Mouse (Mus musculus): Measurements from ENCODE around the gene Arhgap15.

DNA sequence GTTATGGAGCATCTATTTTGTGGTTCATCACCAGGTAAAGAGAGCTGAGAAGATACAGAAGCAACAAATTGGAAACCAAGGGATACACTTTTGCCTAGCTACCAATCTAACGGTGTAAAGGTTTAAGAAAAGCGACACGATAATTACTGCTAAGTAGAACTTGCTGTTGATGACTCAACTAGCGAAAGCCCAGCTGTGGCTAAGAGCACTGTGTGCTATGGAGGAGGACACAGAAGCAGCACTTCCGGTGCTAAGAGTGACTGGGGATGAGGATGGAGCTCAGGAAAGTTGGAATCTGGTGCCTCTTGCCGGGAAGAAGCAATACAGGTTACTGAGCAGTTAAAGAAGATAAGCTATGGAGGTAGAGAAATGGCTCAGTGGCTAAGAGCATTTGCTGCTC is 589.8 kb downstream of the Arhgap15 start:
- no peak for TF ChIP-seq MAFK (IDR thresholded peaks at IDR 0.05; ENCODE audit: insufficient read depth, low read depth, low read length)
- TF ChIP-seq ZC3H11A (IDR thresholded peaks at IDR 0.05; ENCODE audit: borderline replicate concordance, low read depth, low read length), result no peak
- no peak for TF ChIP-seq CHD2 (IDR thresholded peaks at IDR 0.05; ENCODE audit: low read depth, low read length)
- TF ChIP-seq ZNF384 (IDR thresholded peaks at IDR 0.05; ENCODE audit: low read depth, low read length), result no peak
